In genomic region chr12:111165146-111165812, GRCm38 (mm10) we compare ENCODE assay signal across 8 mouse cellular contexts. TPM values are rescaled to one million over a fixed set of nuclear protein-coding genes. Genes with fewer than 3 reads are reported as not detected.
DNase-seq lines count a peak whose midpoint lies in the region; ATAC-seq and TF ChIP-seq lines count a peak whose summit lies in the region.

No protein-coding gene starts in this region.

- no peaks in the 10 kb centered on the region for H3K36me3 ChIP-seq in forebrain, embryonic 11.5 days (ENCODE audit: control insufficient read depth, insufficient read depth, low read length)
- no peaks in the 10 kb centered on the region for H3K36me3 ChIP-seq in hindbrain, embryonic 14.5 days (replicated peaks; ENCODE audit: control insufficient read depth, insufficient read depth)
- H3K36me3 ChIP-seq in limb, embryonic 15.5 days, result no peaks in the 10 kb centered on the region
- no peaks in the 10 kb centered on the region for H3K36me3 ChIP-seq in midbrain, embryonic 14.5 days (ENCODE audit: control insufficient read depth, insufficient read depth, low read length)
- H3K36me3 ChIP-seq in stomach, embryonic 15.5 days, result no peaks in the 10 kb centered on the region

- no peak for TF ChIP-seq POLR2A in brain, embryonic 14.5 days (IDR thresholded peaks at IDR 0.05; ENCODE audit: borderline replicate concordance, extremely low read depth, insufficient read depth, insufficient read length, poor library complexity, severe bottlenecking)

- H3K27ac ChIP-seq in forebrain, embryonic 11.5 days (ENCODE audit: low read depth, low read length), result peak overlapping the region; percentile 89
- peak overlapping the region; percentile 84 for H3K27ac ChIP-seq in hindbrain, embryonic 14.5 days
- H3K27ac ChIP-seq in limb, embryonic 15.5 days, result peak overlapping the region; percentile 85
- H3K27ac ChIP-seq in midbrain, embryonic 14.5 days (replicated peaks; ENCODE audit: low read depth, low read length), result peak overlapping the region; percentile 90
- H3K27ac ChIP-seq in stomach, embryonic 15.5 days, result peak overlapping the region; percentile 85

- H3K4me1 ChIP-seq in forebrain, embryonic 11.5 days (replicated peaks; ENCODE audit: control insufficient read depth, insufficient read depth, low read length), result peaks cover 20% of the 10 kb centered on the region; the same call in 1 of the 2 replicates
- H3K4me1 ChIP-seq in hindbrain, embryonic 14.5 days (replicated peaks; ENCODE audit: control insufficient read depth, insufficient read depth, low read length), result peaks cover 55% of the 10 kb centered on the region
- peaks cover 40% of the 10 kb centered on the region for H3K4me1 ChIP-seq in limb, embryonic 15.5 days
- peaks cover 60% of the 10 kb centered on the region for H3K4me1 ChIP-seq in midbrain, embryonic 14.5 days (ENCODE audit: control insufficient read depth, insufficient read depth, low read length)
- peaks cover 29% of the 10 kb centered on the region for H3K4me1 ChIP-seq in stomach, embryonic 15.5 days

- H3K9me3 ChIP-seq in forebrain, embryonic 11.5 days (ENCODE audit: control insufficient read depth, low read length), result no peaks in the 10 kb centered on the region
- no peaks in the 10 kb centered on the region for H3K9me3 ChIP-seq in hindbrain, embryonic 14.5 days (ENCODE audit: control insufficient read depth, low read length)
- H3K9me3 ChIP-seq in limb, embryonic 15.5 days, result no peaks in the 10 kb centered on the region
- no peaks in the 10 kb centered on the region for H3K9me3 ChIP-seq in midbrain, embryonic 14.5 days (ENCODE audit: control insufficient read depth, low read length)
- no peaks in the 10 kb centered on the region for H3K9me3 ChIP-seq in stomach, embryonic 15.5 days

- ATAC-seq in cerebellum, adult (ENCODE audit: insufficient number of reproducible peaks, low FRiP score, low TSS enrichment), result peak; percentile 49; the same call in 1 of the 2 replicates
- peak; percentile 8; the same call in 1 of the 2 replicates for ATAC-seq in forebrain, embryonic 11.5 days (replicated peaks; ENCODE audit: low FRiP score)
- ATAC-seq in hindbrain, embryonic 14.5 days (ENCODE audit: low FRiP score), result no peak
- ATAC-seq in limb, embryonic 15.5 days (ENCODE audit: insufficient number of reproducible peaks, low FRiP score, low TSS enrichment, low read depth), result no peak
- 0 out of 2 replicates have a peak, but pooled peaks have one; percentile 0 for ATAC-seq in midbrain, embryonic 14.5 days (ENCODE audit: low FRiP score, low TSS enrichment)
- no peak for ATAC-seq in stomach, embryonic 15.5 days (ENCODE audit: insufficient read depth, low FRiP score, low read depth)

- peak overlapping the region; percentile 69; the same call in 1 of the 2 replicates for H3K4me2 ChIP-seq in forebrain, embryonic 11.5 days (ENCODE audit: low read depth, low read length, severe bottlenecking)
- peak overlapping the region; percentile 82 for H3K4me2 ChIP-seq in hindbrain, embryonic 14.5 days (replicated peaks)
- H3K4me2 ChIP-seq in limb, embryonic 15.5 days, result peak overlapping the region; percentile 69
- H3K4me2 ChIP-seq in midbrain, embryonic 14.5 days (ENCODE audit: low read length), result peak overlapping the region; percentile 77
- H3K4me2 ChIP-seq in stomach, embryonic 15.5 days, result peak overlapping the region; percentile 80

- TF ChIP-seq CTCF in brain, embryonic 14.5 days (IDR thresholded peaks at IDR 0.05; ENCODE audit: borderline replicate concordance, extremely low read depth, insufficient read depth, insufficient read length), result peak; percentile 30; the same call in 1 of the 2 replicates

- WGBS in forebrain, embryonic 11.5 days, result 68% methylated on average over 10 of the region's 10 CpGs
- WGBS in hindbrain, embryonic 14.5 days, result 62% methylated on average over 10 of the region's 10 CpGs
- 65% methylated on average over 10 of the region's 10 CpGs for whole genome bisulfite sequencing in limb, embryonic 15.5 days
- 62% methylated on average over 10 of the region's 10 CpGs for WGBS in midbrain, embryonic 14.5 days
- WGBS in stomach, embryonic 15.5 days, result 69% methylated on average over 10 of the region's 10 CpGs

- H3K9ac ChIP-seq in forebrain, embryonic 11.5 days (ENCODE audit: low read length), result peak overlapping the region; percentile 8; the same call in 1 of the 2 replicates
- H3K9ac ChIP-seq in hindbrain, embryonic 14.5 days, result peak overlapping the region; percentile 78
- H3K9ac ChIP-seq in limb, embryonic 15.5 days, result no peak overlapping the region
- H3K9ac ChIP-seq in midbrain, embryonic 14.5 days (replicated peaks; ENCODE audit: low read length), result no peak overlapping the region; the same call in 1 of the 2 replicates
- no peak overlapping the region for H3K9ac ChIP-seq in stomach, embryonic 15.5 days

- no peak overlapping the region; the same call in 1 of the 2 replicates for H3K4me3 ChIP-seq in forebrain, embryonic 11.5 days (ENCODE audit: low read depth, low read length)
- peak overlapping the region; percentile 77 for H3K4me3 ChIP-seq in hindbrain, embryonic 14.5 days (replicated peaks; ENCODE audit: low read length)
- peak overlapping the region; percentile 81 for H3K4me3 ChIP-seq in limb, embryonic 15.5 days
- peak overlapping the region; percentile 75 for H3K4me3 ChIP-seq in midbrain, embryonic 14.5 days (replicated peaks; ENCODE audit: low read depth, low read length)
- H3K4me3 ChIP-seq in stomach, embryonic 15.5 days (replicated peaks), result peak overlapping the region; percentile 79; the same call in 1 of the 2 replicates

- DNase-seq in cerebellum, postnatal 4 days (ENCODE audit: low spot score in 2 of 2), result no peak
- DNase-seq in brain, embryonic 14.5 days (ENCODE audit: low read depth), result peak; percentile 53
- peak; percentile 74 for DNase-seq in forebrain, embryonic 11.5 days (ENCODE audit: low spot score)
- peak; percentile 32 for DNase-seq in hindbrain, embryonic 14.5 days (ENCODE audit: low spot score)
- peak; percentile 49 for DNase-seq in midbrain, embryonic 14.5 days

- no peaks in the 10 kb centered on the region for H3K27me3 ChIP-seq in forebrain, embryonic 11.5 days (ENCODE audit: control insufficient read depth, insufficient read depth, low read length)
- no peaks in the 10 kb centered on the region for H3K27me3 ChIP-seq in hindbrain, embryonic 14.5 days (ENCODE audit: control insufficient read depth, insufficient read depth, low read length)
- no peaks in the 10 kb centered on the region for H3K27me3 ChIP-seq in limb, embryonic 15.5 days
- no peaks in the 10 kb centered on the region for H3K27me3 ChIP-seq in midbrain, embryonic 14.5 days (ENCODE audit: control insufficient read depth, insufficient read depth, low read length)
- no peaks in the 10 kb centered on the region for H3K27me3 ChIP-seq in stomach, embryonic 15.5 days (replicated peaks)

RNA-seq across cellular contexts. Expression of gene Traf3, which starts 0.9 kb away (rescaled TPM):
- polyA plus RNA-seq in brain, embryonic 14.5 days (2012; rRNA removed), result 33.3 and 43.8 TPM in 2 replicates
- polyA plus RNA-seq in forebrain, embryonic 11.5 days (2014; fragmentation: Nextera tagmentation; extraction: Ambion mirVana), result 19.4 and 22.9 TPM in 2 replicates
- polyA plus RNA-seq in hindbrain, embryonic 14.5 days (2014; fragmentation: Nextera tagmentation; extraction: Ambion mirVana), result 20.9 and 22.5 TPM in 2 replicates
- polyA plus RNA-seq in limb, embryonic 15.5 days (2015; fragmentation: Nextera tagmentation; extraction: Ambion mirVana), result 9.0 and 11.5 TPM in 2 replicates
- polyA plus RNA-seq in midbrain, embryonic 14.5 days (2014; fragmentation: Nextera tagmentation; extraction: Ambion mirVana), result 22.0 and 28.4 TPM in 2 replicates
- 8.1 and 8.4 TPM in 2 replicates for polyA plus RNA-seq in stomach, embryonic 15.5 days (2015; fragmentation: Nextera tagmentation; extraction: Ambion mirVana)

RNA-seq across cellular contexts. Expression of gene 4930595D18Rik, which starts 19.0 kb away (rescaled TPM):
- 0.20 and 0.29 TPM in 2 replicates for polyA plus RNA-seq in brain, embryonic 14.5 days (2012; rRNA removed)
- polyA plus RNA-seq in forebrain, embryonic 11.5 days (2014; fragmentation: Nextera tagmentation; extraction: Ambion mirVana), result not detected in 2 replicates
- polyA plus RNA-seq in hindbrain, embryonic 14.5 days (2014; fragmentation: Nextera tagmentation; extraction: Ambion mirVana), result not detected in 2 replicates
- not detected in 2 replicates for polyA plus RNA-seq in limb, embryonic 15.5 days (2015; fragmentation: Nextera tagmentation; extraction: Ambion mirVana)
- not detected in 2 replicates for polyA plus RNA-seq in midbrain, embryonic 14.5 days (2014; fragmentation: Nextera tagmentation; extraction: Ambion mirVana)
- not detected in 2 replicates for polyA plus RNA-seq in stomach, embryonic 15.5 days (2015; fragmentation: Nextera tagmentation; extraction: Ambion mirVana)

Comparison
In these comparisons a context has a peak if more than half of its experiments do, and no peak if none do; other contexts are left out.
1. ATAC-seq: peak in cerebellum, adult (single experiment), forebrain, embryonic 11.5 days (single experiment) and midbrain, embryonic 14.5 days (single experiment); none in hindbrain, embryonic 14.5 days (single experiment), limb, embryonic 15.5 days (single experiment) and stomach, embryonic 15.5 days (single experiment).
2. DNase-seq: peak in brain, embryonic 14.5 days (single experiment), forebrain, embryonic 11.5 days (single experiment), hindbrain, embryonic 14.5 days (single experiment) and midbrain, embryonic 14.5 days (single experiment); none in cerebellum, postnatal 4 days (0 of 2).
3. H3K9ac ChIP-seq: peak in forebrain, embryonic 11.5 days (single experiment) and hindbrain, embryonic 14.5 days (single experiment); none in limb, embryonic 15.5 days (single experiment), midbrain, embryonic 14.5 days (single experiment) and stomach, embryonic 15.5 days (single experiment).
4. Peak in every context shown above with its lines, with median percentiles within 50 percentile points of each other: H3K27ac ChIP-seq and H3K4me2 ChIP-seq.